29 mouse cellular contexts compared by ENCODE assay signal in genomic region chr19:46831381-46831780, GRCm38 (mm10).
DNase-seq lines count a peak whose midpoint lies in the region; ATAC-seq and TF ChIP-seq lines count a peak whose summit lies in the region.
"Had no signal": no experiment of that assay in that cellular context is flagged by ENCODE, and none has a peak within 500 bp of the region (broad histone marks: within the 10 kb centered on the region; RNA-seq: fewer than 3 reads in every experiment).

No protein-coding gene starts in this region.

- peaks cover 98% of the 10 kb centered on the region for H3K4me1 ChIP-seq in E14TG2a.4 (replicated peaks; ENCODE audit: low read depth, low read length)
- no peaks in the 10 kb centered on the region for H3K4me1 ChIP-seq in midbrain, postnatal 0 days (ENCODE audit: insufficient read depth, low read length)
- H3K4me1 ChIP-seq: embryonic facial prominence, embryonic 13.5 days; forebrain, embryonic 15.5 days had no signal

- H3K4me3 ChIP-seq in E14TG2a.4 (replicated peaks; ENCODE audit: low read length), result peak overlapping the region; percentile 14; the same call in 1 of the 2 replicates
- no peak overlapping the region for H3K4me3 ChIP-seq in midbrain, postnatal 0 days (ENCODE audit: low read depth, low read length)
- H3K4me3 ChIP-seq: embryonic facial prominence, embryonic 10.5 days; embryonic facial prominence, embryonic 13.5 days; erythroblast, embryonic 14.5 days; forebrain, embryonic 12.5 days; forebrain, embryonic 15.5 days; heart, adult 2 months; heart, embryonic 10.5 days; hindbrain, embryonic 10.5 days; hindbrain, embryonic 13.5 days had no signal

- no peak for TF ChIP-seq CTCF in E14TG2a.4 (conservative IDR thresholded peaks at IDR 0.05; ENCODE audit: low read length)
- no peak for TF ChIP-seq CTCF in midbrain, postnatal 0 days (IDR thresholded peaks at IDR 0.05)

- no peaks in the 10 kb centered on the region for H3K9me3 ChIP-seq in E14TG2a.4 (ENCODE audit: low read length)
- no peaks in the 10 kb centered on the region for H3K9me3 ChIP-seq in midbrain, postnatal 0 days (ENCODE audit: low read length)
- H3K9me3 ChIP-seq: embryonic facial prominence, embryonic 10.5 days; embryonic facial prominence, embryonic 13.5 days; forebrain, embryonic 12.5 days; forebrain, embryonic 15.5 days; heart, embryonic 10.5 days; hindbrain, embryonic 10.5 days; hindbrain, embryonic 13.5 days had no signal

- H3K36me3 ChIP-seq in E14TG2a.4 (ENCODE audit: insufficient read depth, low read length), result 0 out of 2 replicates have a peak, but pooled peaks cover 6% of the 10 kb centered on the region
- H3K36me3 ChIP-seq in midbrain, postnatal 0 days (ENCODE audit: insufficient read depth, low read length), result no peaks in the 10 kb centered on the region
- H3K36me3 ChIP-seq: embryonic facial prominence, embryonic 10.5 days; embryonic facial prominence, embryonic 13.5 days; forebrain, embryonic 12.5 days; forebrain, embryonic 15.5 days; heart, embryonic 10.5 days; hindbrain, embryonic 10.5 days; hindbrain, embryonic 13.5 days had no signal

- no peak overlapping the region for H3K27ac ChIP-seq in midbrain, postnatal 0 days (ENCODE audit: low read depth, low read length)
- H3K27ac ChIP-seq: embryonic facial prominence, embryonic 10.5 days; embryonic facial prominence, embryonic 13.5 days; forebrain, embryonic 12.5 days; forebrain, embryonic 15.5 days; heart, adult 2 months; heart, embryonic 10.5 days; hindbrain, embryonic 10.5 days; hindbrain, embryonic 13.5 days had no signal

- 71% methylated on average over 9 of the region's 9 CpGs for WGBS in midbrain, postnatal 0 days

- DNase-seq in layer of hippocampus, adult 18-20 months (ENCODE audit: low spot score in 2 of 2), result peak; percentile 39 to 56
- DNase-seq in layer of hippocampus, adult 9-10 months (ENCODE audit: low spot score), result no peak
- peak; percentile 23 for DNase-seq in left cerebral cortex, adult 11 months (ENCODE audit: low spot score)
- DNase-seq in left cerebral cortex, postnatal 36 days (ENCODE audit: low spot score in 2 of 2), result no peak
- DNase-seq in ZHBTc4 (ENCODE audit: low read depth, low spot score), result peak; percentile 64
- DNase-seq in frontal cortex, postnatal 10 days (ENCODE audit: low spot score in 2 of 2), result no peak
- DNase-seq in midbrain, postnatal 0 days (ENCODE audit: low spot score), result no peak
- DNase-seq: adrenal gland, postnatal 10 days; adrenal gland, postnatal 36 days; cerebellum, adult 11 months; cerebellum, adult 8-10 months; cerebellum, postnatal 10 days; cerebellum, postnatal 36 days; embryo, embryonic 11 days; gastrocnemius, postnatal 10 days; gastrocnemius, postnatal 36 days; heart, adult 2 months; heart, postnatal 36 days had no signal

- ATAC-seq in midbrain, postnatal 0 days (ENCODE audit: low FRiP score), result no peak
- ATAC-seq: CD4-positive, CD25-positive, alpha-beta regulatory T cell, adult 4 months; forebrain, embryonic 15.5 days; hindbrain, embryonic 16.5 days had no signal

- no peak overlapping the region for H3K4me2 ChIP-seq in midbrain, postnatal 0 days (ENCODE audit: low read depth, low read length, poor library complexity, severe bottlenecking)
- H3K4me2 ChIP-seq: embryonic facial prominence, embryonic 13.5 days; forebrain, embryonic 12.5 days; forebrain, embryonic 15.5 days; hindbrain, embryonic 13.5 days had no signal

- no peak overlapping the region for H3K9ac ChIP-seq in midbrain, postnatal 0 days (replicated peaks; ENCODE audit: low read length, poor library complexity, severe bottlenecking)
- H3K9ac ChIP-seq: embryonic facial prominence, embryonic 13.5 days; forebrain, embryonic 12.5 days; forebrain, embryonic 15.5 days; hindbrain, embryonic 13.5 days had no signal

- intact Hi-C loops in left cerebral cortex, postnatal 36 days (cut with DNase I), result no loop called here

- no peaks in the 10 kb centered on the region for H3K27me3 ChIP-seq in E14TG2a.4 (ENCODE audit: insufficient read depth, low read length)
- H3K27me3 ChIP-seq in midbrain, postnatal 0 days (ENCODE audit: insufficient read depth, low read length), result no peaks in the 10 kb centered on the region
- H3K27me3 ChIP-seq: embryonic facial prominence, embryonic 13.5 days; forebrain, embryonic 15.5 days; hindbrain, embryonic 13.5 days had no signal

Comparison
In these comparisons a context has a peak if more than half of its experiments do, and no peak if none do; other contexts are left out.
1. DNase-seq: peak in layer of hippocampus, adult 18-20 months (2 of 2), left cerebral cortex, adult 11 months (single experiment) and ZHBTc4 (single experiment); none in layer of hippocampus, adult 9-10 months (single experiment), left cerebral cortex, postnatal 36 days (0 of 2), frontal cortex, postnatal 10 days (0 of 2) and midbrain, postnatal 0 days (single experiment).